Mouse (Mus musculus): ENCODE results near the gene Ldah. TPM values are rescaled to one million over a fixed set of nuclear protein-coding genes. Genes with fewer than 3 reads are reported as not detected.
"Not testable (repeated sequence)": the region's sequence is repeated elsewhere in the genome, so short reads cannot be mapped to it uniquely, and the experiment has no call there.

Ldah gene
- 10 to 100 TPM; 10.1 to 13.9 TPM for total RNA-seq (2021)
- long read RNA-seq, experiment 1, transcript Ldah-201 (7 exons, 2,737 nt): major isoform, 6 of 20 reads
- long read RNA-seq, experiment 1, partial matches to known transcripts: 0 of 20 reads
- long read RNA-seq, experiment 1, other reads (novel, unspliced or antisense): 14 of 20 reads
- long read RNA-seq, experiment 2, partial matches to known transcripts: 1 of 9 reads
- long read RNA-seq, experiment 2, other reads (novel, unspliced or antisense): 5 of 9 reads

DNA sequence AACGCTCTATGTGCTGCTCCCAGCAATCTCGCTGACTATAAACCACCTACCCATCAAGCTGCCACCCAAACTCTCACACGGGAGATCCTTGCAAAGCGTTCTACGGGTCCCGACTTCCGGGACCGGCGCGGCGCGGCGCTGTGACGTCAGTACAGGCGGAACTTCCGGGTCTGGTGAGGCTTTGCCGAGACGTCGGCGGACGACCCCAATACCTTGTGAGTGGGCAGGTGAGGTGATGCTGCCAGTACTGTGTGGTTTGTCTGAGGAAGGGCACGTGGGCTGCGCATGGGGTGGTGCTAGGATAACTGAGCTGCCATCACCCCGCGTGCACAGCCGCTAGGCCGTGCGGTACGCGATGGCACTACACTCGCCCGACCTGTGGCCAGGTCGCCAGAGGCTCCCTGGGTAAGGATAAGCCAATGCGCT, at the start of gene Ldah:
Gene Ldah, plus strand, starts transcription at position 130 of the 426 bp plus-strand sequence.
- peak; percentile 87 for DNase-seq

GRCm38 (mm10) chr12:8167743-8168142, 40.2 kb upstream of the Ldah start:
- DNase-seq: no peak

DNA sequence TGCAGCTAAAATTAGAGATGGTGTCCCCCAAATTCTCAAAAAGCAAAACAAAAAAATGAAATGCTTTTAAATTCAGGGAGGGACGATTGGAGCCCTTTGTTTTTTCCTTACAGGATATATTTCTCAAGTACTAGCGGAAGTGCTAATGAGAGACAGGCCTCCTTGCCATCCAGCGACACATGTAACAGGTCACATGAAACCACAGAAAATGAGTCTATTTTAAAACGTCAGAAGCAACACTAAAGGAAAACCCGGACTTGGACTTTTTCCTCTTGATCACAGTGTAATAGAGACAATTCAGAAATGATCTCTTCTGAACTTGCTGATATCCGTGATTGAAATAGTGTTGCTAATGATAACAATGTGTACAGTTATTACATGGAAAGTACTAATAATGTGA, 27.0 kb upstream of the Ldah start:
- DNase-seq: no peak

- no peak for DNase-seq
Measured at GRCm38 (mm10) chr12:8181744-8182143, 26.2 kb upstream of the Ldah start.

- no peak for DNase-seq
Measured at GRCm38 (mm10) chr12:8184518-8184917, 23.4 kb upstream of the Ldah start.

DNA sequence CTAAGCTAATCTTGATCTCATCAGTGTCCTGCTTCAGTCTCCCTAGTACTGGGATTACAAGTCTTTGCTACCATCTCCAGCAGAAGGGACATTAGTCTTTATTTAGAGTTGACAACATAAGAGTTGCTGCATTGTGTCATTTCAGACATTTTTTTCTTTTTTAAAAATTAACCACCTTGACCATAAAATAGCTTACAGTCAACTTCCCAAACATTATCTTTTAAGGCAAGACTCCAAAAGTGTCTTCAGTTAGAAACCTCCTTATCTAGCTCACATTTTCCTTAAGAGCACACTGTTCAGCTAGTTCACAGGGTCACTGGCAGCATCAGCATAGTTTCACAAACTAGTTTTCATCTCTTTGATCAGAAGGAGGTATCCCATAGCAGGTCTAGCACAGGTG, 19.7 kb upstream of the Ldah start:
- DNase-seq: no peak

DNA sequence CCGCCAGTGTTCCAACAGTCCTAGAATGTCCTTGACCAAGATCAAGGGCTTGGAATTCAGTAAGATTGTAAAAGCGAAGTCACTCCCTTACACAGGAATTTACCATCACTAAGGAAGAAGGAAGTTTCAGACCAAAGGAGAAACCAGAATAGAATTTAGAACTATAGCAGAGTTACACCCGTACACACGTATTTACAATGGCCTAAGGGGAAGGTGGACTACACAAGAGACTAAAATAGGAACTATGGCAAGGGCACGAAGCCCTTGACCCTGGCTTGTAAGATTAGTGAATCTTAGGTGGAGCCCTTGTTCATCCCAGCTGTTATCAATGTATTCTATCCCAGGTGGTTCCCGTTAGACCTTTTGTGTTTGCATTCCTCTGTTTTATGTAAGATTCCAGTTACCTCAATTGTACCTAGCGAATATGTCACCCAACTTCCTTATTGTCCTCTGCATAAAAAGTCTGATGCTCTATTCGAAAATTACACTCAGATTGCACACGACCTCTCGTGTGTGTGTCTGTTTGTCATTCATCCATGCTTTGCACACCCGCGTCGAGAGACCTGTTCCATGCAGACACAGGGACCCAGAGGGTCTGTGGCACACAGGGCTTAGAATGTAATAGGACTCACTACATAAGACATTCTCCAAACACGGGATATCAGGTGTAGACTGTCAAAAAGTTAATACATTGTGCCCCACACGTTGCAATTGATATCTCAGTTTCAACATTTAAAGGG, 18.9 kb upstream of the Ldah start:
- not testable (repeated sequence) for DNase-seq

- DNase-seq: no peak
Measured at GRCm38 (mm10) chr12:8189722-8190121, 18.2 kb upstream of the Ldah start.

DNA sequence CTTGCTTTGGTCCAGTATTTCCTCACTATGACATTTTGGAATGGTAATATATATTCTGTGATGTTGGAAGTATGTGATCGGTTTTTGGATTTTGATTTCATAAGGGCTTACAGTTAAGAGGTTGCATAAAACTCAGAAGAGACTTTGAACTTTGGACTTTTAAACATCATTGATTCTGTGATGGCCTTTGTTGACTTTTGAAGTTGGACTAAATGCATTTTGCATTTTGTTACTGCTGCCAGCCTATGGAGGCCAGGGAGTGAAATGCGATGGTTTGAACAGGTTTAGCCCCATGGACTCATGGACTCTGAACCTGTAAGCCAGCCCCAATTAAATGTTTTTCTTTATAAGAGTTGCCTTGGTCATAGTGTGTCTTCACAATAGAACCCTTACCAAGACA, 2.2 kb upstream of the Ldah start:
- DNase-seq: no peak

DNA sequence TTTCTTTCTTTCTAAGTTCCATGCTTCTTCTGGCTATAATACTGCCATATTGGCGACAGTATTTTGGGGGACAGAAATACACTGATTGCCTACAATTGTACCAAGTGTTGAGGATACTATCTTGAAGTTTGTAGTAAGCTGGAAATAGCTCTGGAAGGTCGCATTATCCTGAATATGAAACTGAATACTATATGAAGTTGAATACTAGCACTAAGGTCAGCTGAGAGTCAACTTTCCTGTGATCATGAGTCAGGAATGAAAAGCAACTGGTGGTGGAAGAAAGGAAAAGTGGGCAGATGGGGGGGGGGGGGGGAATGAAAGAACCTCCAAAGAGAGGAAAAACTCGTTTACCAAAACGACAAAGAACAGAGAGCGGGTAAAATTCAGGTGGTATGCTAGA, 329 bp upstream of the Ldah start:
- DNase-seq: no peak

DNA sequence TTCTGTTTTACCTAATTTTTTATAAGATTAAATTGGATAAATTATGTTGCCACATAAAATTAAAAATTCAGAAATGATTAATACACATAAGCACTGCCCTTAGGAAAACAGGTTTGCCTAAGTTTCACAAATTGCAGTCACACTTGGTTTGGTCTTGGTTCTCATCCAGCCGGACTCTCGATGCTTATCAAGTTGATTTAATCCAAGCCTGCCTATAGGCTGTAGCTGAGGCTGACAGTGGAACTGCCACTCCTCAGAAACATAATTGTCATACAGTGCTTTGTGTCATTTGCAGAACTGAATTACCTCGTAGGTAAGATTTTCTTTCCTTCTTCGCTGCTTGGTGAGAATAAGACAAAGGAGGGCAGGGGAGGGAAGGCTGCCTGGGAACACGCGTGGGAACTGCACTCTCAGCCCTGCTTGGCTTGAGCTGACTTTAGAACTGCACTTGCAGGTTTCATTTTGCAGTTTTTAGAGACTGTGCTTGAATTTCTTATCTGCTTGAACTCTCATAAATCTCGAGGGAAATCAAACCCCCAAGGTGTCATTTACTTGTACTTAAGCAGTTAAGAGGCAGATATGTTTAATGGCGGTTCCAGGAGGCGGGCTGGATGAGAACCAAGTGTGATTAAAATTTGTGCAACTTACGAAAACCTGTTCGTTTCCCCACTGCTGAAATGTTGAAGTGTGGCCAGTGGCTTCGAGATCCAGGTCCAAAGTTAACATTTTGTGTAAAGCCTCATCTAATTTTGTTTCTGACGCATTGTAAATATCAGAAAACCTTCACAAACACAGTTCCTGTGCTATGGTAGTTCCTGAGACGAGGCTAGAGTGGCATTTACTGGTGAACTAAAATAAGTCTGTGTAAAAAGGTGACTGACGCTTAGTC, 8.7 kb downstream of the Ldah start:
- no peak for DNase-seq

GRCm38 (mm10) chr12:8223036-8223435, 15.1 kb downstream of the Ldah start:
- no peak for DNase-seq

- DNase-seq: no peak
Measured at GRCm38 (mm10) chr12:8231101-8231500, 23.2 kb downstream of the Ldah start.

- no peak for DNase-seq
Measured at GRCm38 (mm10) chr12:8232679-8233078, 24.8 kb downstream of the Ldah start.

DNA sequence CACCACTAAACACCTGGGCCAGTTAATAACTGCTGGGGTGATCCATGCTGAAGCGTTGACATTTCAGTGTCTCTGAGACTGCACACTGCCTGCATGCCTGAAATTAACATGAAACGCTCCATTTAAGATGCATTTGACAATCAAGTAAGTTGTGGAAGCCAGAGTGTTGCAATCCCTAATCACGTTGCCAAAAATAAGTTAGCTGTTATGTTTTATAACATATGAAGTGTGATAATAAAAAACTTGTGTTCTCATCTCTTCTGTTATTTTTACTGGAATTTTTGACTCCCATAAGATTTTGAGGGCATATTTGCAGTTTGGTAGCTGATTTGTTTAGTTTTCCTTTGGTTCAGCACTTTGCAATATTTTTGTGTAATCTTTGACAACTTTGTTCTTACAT, 34.3 kb downstream of the Ldah start:
- no peak for DNase-seq

DNA sequence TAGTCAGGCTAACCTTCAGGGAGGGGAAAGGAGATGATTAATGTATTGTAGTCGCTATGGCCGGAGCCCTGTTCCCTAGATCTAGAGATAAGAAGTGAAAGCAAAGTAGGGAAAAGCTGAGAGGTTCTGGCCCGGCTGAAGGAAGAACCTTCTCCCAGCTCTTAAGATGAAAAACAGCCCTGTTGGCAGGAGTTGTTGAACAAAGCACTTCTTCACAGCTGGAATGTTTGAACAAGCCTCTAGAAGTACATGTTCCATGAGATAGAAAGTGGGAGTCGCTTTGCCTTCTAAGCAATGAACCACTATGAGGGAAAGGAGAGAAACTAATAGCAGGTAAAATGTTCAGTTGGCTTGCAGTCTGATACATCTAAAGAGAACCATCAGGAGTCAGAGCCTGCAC, 36.8 kb downstream of the Ldah start:
- no peak for DNase-seq

DNA sequence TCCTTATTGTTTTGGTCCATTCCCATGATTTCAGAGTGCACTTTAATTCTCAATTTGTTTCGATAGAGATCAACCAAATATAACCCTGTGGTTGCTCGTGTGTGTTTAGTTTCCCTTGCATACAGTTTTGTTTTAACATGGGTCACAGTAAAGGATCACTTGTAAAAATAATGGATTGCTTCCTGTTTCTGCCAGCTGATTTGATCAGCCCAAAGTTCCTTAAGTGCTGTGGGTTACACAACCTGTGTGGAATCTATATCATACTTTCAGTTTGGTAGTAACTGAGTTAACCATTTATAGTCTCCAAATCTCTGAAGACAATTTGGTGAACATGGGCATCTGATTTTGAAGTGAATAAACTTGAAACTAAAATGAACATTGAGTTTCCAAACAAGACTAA, 52.4 kb downstream of the Ldah start:
- no peak for DNase-seq

GRCm38 (mm10) chr12:8266311-8266710, 58.4 kb downstream of the Ldah start:
- no peak for DNase-seq

DNA sequence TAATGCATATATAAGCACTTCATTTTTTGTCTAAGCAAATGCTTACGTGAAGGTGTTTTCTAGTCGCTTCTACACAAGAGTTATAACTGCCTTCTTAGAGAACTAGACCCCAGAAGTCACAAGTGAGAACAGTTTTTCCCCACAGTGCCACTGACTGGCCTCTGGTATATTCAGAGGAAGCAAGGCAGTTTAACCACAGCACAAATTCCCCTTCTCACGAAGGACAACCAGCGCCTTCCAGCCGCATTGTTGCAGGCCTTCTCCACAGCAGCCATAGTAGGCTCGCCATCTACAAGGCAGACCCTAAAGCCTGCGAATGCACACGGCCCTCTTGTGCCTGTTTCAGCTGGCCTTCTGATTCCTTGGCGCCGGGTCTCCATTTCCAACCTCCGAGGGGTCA, 61.7 kb downstream of the Ldah start:
- DNase-seq: no peak

- no peak for DNase-seq
Measured at GRCm38 (mm10) chr12:8271405-8271804, 63.5 kb downstream of the Ldah start.

GRCm38 (mm10) chr12:8273471-8274171, 65.7 kb downstream of the Ldah start:
- DNase-seq: no peak

- DNase-seq: no peak
Measured at GRCm38 (mm10) chr12:8275424-8275823, 67.5 kb downstream of the Ldah start.

All from gastrocnemius, postnatal 10 days (tissue).